Mouse (Mus musculus): ENCODE data around the gene Zfp27.

GRCm38 (mm10) chr7:29917371-29918061 lies 11.1 kb upstream of the Zfp27 start:
- TF ChIP-seq GATA1 (IDR thresholded peaks at IDR 0.05; ENCODE audit: borderline replicate concordance, low read length): no peak
- no peak for TF ChIP-seq FLI1 (IDR thresholded peaks at IDR 0.05; ENCODE audit: low read length)

All from megakaryocyte, embryonic 14.5 days (primary cell).